12 mouse cellular contexts compared by ENCODE assay signal in genomic region chr1:34139191-34139853, GRCm38 (mm10).
DNase-seq lines count a peak whose midpoint lies in the region; ATAC-seq and TF ChIP-seq lines count a peak whose summit lies in the region.
"Had no signal": no experiment of that assay in that cellular context is flagged by ENCODE, and none has a peak within 500 bp of the region (broad histone marks: within the 10 kb centered on the region; RNA-seq: fewer than 3 reads in every experiment).

No protein-coding gene starts in this region.

- ATAC-seq in intestine, postnatal 0 days: no peak
- ATAC-seq in intestine, embryonic 16.5 days: no peak
- no peak for ATAC-seq in midbrain, embryonic 13.5 days
- ATAC-seq in limb, embryonic 15.5 days (ENCODE audit: insufficient number of reproducible peaks, low FRiP score, low TSS enrichment, low read depth): no peak

- peaks cover 12% of the 10 kb centered on the region; the same call in 1 of the 2 replicates for H3K4me1 ChIP-seq in intestine, postnatal 0 days (replicated peaks; ENCODE audit: control insufficient read depth, insufficient read depth, low read length)
- peaks cover 19% of the 10 kb centered on the region for H3K4me1 ChIP-seq in intestine, embryonic 16.5 days (ENCODE audit: control insufficient read depth, insufficient read depth, low read length)
- peaks cover 16% of the 10 kb centered on the region for H3K4me1 ChIP-seq in midbrain, embryonic 10.5 days
- H3K4me1 ChIP-seq in midbrain, embryonic 13.5 days (replicated peaks): 0 out of 2 replicates have a peak, but pooled peaks cover 8% of the 10 kb centered on the region
- H3K4me1 ChIP-seq in limb, embryonic 15.5 days: peaks cover 29% of the 10 kb centered on the region

- intact Hi-C loops in left cerebral cortex, postnatal 36 days (cut with DNase I): no loop called here

- H3K4me3 ChIP-seq in intestine, postnatal 0 days (ENCODE audit: low read depth, low read length): no peak overlapping the region
- no peak overlapping the region for H3K4me3 ChIP-seq in intestine, embryonic 16.5 days (ENCODE audit: low read length)
- H3K4me3 ChIP-seq in midbrain, embryonic 10.5 days: no peak overlapping the region
- H3K4me3 ChIP-seq in midbrain, embryonic 13.5 days (replicated peaks): no peak overlapping the region
- H3K4me3 ChIP-seq in limb, embryonic 15.5 days: no peak overlapping the region
- H3K4me3 ChIP-seq: hindbrain, embryonic 12.5 days had no signal

- H3K9me3 ChIP-seq in intestine, postnatal 0 days (ENCODE audit: control insufficient read depth): no peaks in the 10 kb centered on the region
- H3K9me3 ChIP-seq in intestine, embryonic 16.5 days (ENCODE audit: control insufficient read depth, low read length): no peaks in the 10 kb centered on the region
- no peaks in the 10 kb centered on the region for H3K9me3 ChIP-seq in midbrain, embryonic 10.5 days (replicated peaks)
- no peaks in the 10 kb centered on the region for H3K9me3 ChIP-seq in midbrain, embryonic 13.5 days
- no peaks in the 10 kb centered on the region for H3K9me3 ChIP-seq in limb, embryonic 15.5 days
- H3K9me3 ChIP-seq: hindbrain, embryonic 12.5 days had no signal

- peak; percentile 21 for DNase-seq in cerebellum, adult 8-10 months
- no peak for DNase-seq in cerebellum, adult 11-12 months
- no peak for DNase-seq in midbrain, embryonic 10.5 days (ENCODE audit: low spot score)
- DNase-seq in left cerebral cortex, postnatal 36 days (ENCODE audit: low spot score in 2 of 2): no peak
- DNase-seq: B cell, adult 2 months; gastrocnemius, postnatal 25 days had no signal

- H3K36me3 ChIP-seq in intestine, postnatal 0 days (ENCODE audit: control insufficient read depth, insufficient read depth): peaks cover 3% of the 10 kb centered on the region; the same call in 1 of the 2 replicates
- H3K36me3 ChIP-seq in intestine, embryonic 16.5 days (ENCODE audit: control insufficient read depth, insufficient read depth, low read length): no peaks in the 10 kb centered on the region
- peaks cover 6% of the 10 kb centered on the region for H3K36me3 ChIP-seq in midbrain, embryonic 10.5 days
- H3K36me3 ChIP-seq in midbrain, embryonic 13.5 days: peaks cover 5% of the 10 kb centered on the region
- no peaks in the 10 kb centered on the region for H3K36me3 ChIP-seq in limb, embryonic 15.5 days

- peak overlapping the region; percentile 35 for H3K27ac ChIP-seq in intestine, postnatal 0 days (ENCODE audit: low read depth, low read length)
- H3K27ac ChIP-seq in intestine, embryonic 16.5 days (ENCODE audit: low read length): no peak overlapping the region
- peak overlapping the region; percentile 30; the same call in 1 of the 2 replicates for H3K27ac ChIP-seq in midbrain, embryonic 10.5 days (replicated peaks)
- H3K27ac ChIP-seq in midbrain, embryonic 13.5 days: no peak overlapping the region
- H3K27ac ChIP-seq in limb, embryonic 15.5 days: peak overlapping the region; percentile 43
- H3K27ac ChIP-seq: hindbrain, embryonic 12.5 days had no signal

- H3K27me3 ChIP-seq in intestine, postnatal 0 days (replicated peaks; ENCODE audit: control insufficient read depth, insufficient read depth, low read length): no peaks in the 10 kb centered on the region
- H3K27me3 ChIP-seq in intestine, embryonic 16.5 days (replicated peaks; ENCODE audit: control insufficient read depth, insufficient read depth, low read length): no peaks in the 10 kb centered on the region
- no peaks in the 10 kb centered on the region for H3K27me3 ChIP-seq in midbrain, embryonic 10.5 days (ENCODE audit: low read depth, poor library complexity, severe bottlenecking)
- no peaks in the 10 kb centered on the region for H3K27me3 ChIP-seq in midbrain, embryonic 13.5 days
- H3K27me3 ChIP-seq in limb, embryonic 15.5 days: no peaks in the 10 kb centered on the region
- H3K27me3 ChIP-seq: hindbrain, embryonic 12.5 days had no signal

- no peak overlapping the region for H3K9ac ChIP-seq in intestine, postnatal 0 days (ENCODE audit: low read depth, low read length)
- H3K9ac ChIP-seq in intestine, embryonic 16.5 days (ENCODE audit: low read depth, low read length): no peak overlapping the region
- no peak overlapping the region for H3K9ac ChIP-seq in midbrain, embryonic 13.5 days (replicated peaks)
- no peak overlapping the region for H3K9ac ChIP-seq in limb, embryonic 15.5 days
- H3K9ac ChIP-seq: hindbrain, embryonic 12.5 days; lung, embryonic 14.5 days had no signal

- no peak overlapping the region for H3K4me2 ChIP-seq in intestine, postnatal 0 days (replicated peaks; ENCODE audit: low read depth)
- H3K4me2 ChIP-seq in intestine, embryonic 16.5 days (ENCODE audit: low read depth, low read length): no peak overlapping the region
- no peak overlapping the region for H3K4me2 ChIP-seq in midbrain, embryonic 13.5 days (replicated peaks)
- no peak overlapping the region for H3K4me2 ChIP-seq in limb, embryonic 15.5 days
- H3K4me2 ChIP-seq: hindbrain, embryonic 12.5 days; lung, embryonic 14.5 days had no signal

- no peak for TF ChIP-seq CTCF in intestine, postnatal 0 days (IDR thresholded peaks at IDR 0.05; ENCODE audit: low read depth)

- 73% methylated on average over 13 of the region's 13 CpGs for WGBS in intestine, postnatal 0 days
- WGBS in intestine, embryonic 16.5 days: 71% methylated on average over 13 of the region's 13 CpGs
- WGBS in midbrain, embryonic 10.5 days: 68% methylated on average over 13 of the region's 13 CpGs
- 66% methylated on average over 13 of the region's 13 CpGs for WGBS in midbrain, embryonic 13.5 days
- whole genome bisulfite sequencing in limb, embryonic 15.5 days: 48% methylated on average over 13 of the region's 13 CpGs

Comparison
In these comparisons a context has a peak if more than half of its experiments do, and no peak if none do; other contexts are left out.
1. H3K27ac ChIP-seq: peak in intestine, postnatal 0 days (single experiment), midbrain, embryonic 10.5 days (single experiment) and limb, embryonic 15.5 days (single experiment); none in intestine, embryonic 16.5 days (single experiment) and midbrain, embryonic 13.5 days (single experiment).